Mouse (Mus musculus) heart, postnatal 25 days (tissue): ENCODE results near the gene Zfp2. TPM values are rescaled to one million over a fixed set of nuclear protein-coding genes. Genes with fewer than 3 reads are reported as not detected.

Experiments
- DNase-seq: peaks from one replicate; pipeline ENCODE4 v3.0.0; 2022; ENCODE audit warnings: low spot score
- intact Hi-C: fragments of 180-260 bp; cut with DNase I; formaldehyde crosslinking; loops from one replicate; pipeline ENCODE4 v1.15.1; 2025
- total RNA-seq, 2 experiments: library from RNA; stranded (reverse); gene quantifications; 2 replicates each; pipeline ENCODE4 v1.2.3; 2021

Zfp2 gene
- 1 to 10 TPM; 3.3 to 3.7 TPM for total RNA-seq

GRCm38 (mm10) chr11:50915671-50916320 lies at the start of gene Zfp2:
Gene Zfp2 (minus strand): TSS chr11:50916165.
- peak; percentile 82 for DNase-seq
- intact Hi-C loops: loop anchor here (2.0 to 5.0 kb wide), 3 partner anchors 15 to 73 kb away; partner anchors contain the start of genes Zfp354b and Zfp879

DNA sequence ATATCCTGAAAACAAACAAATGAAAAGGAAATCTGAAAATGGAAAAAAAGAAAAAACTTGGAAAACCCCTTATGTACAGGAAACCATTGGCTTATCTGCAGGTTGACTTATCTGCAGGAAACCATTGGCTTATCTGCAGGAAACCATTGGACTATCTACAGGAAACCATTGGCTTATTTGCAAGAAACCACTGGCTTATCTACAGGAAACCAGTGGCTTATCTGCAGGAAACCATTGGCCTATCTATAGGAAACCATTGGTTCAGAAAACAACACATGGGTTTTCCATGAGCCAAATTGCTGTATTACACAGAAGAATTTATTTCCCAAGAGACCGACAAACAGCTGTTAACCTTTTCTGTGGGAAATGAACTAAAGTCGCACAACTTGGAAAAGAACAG lies 48.9 kb upstream of the Zfp2 start:
- no peak for DNase-seq
- intact Hi-C loops: no loop called here

GRCm38 (mm10) chr11:50953665-50954064 lies 37.7 kb upstream of the Zfp2 start, which contains the start of gene Prop1:
Gene Prop1 (minus strand): TSS chr11:50953765.
- no peak for DNase-seq
- intact Hi-C loops: no loop called here

GRCm38 (mm10) chr11:50952290-50952689 lies 36.3 kb upstream of the Zfp2 start:
- intact Hi-C loops: no loop called here
- no peak for DNase-seq

GRCm38 (mm10) chr11:50943506-50943905 lies 27.5 kb upstream of the Zfp2 start, which contains the start of gene 4933414I15Rik:
Gene 4933414I15Rik (minus strand): TSS chr11:50943765.
- intact Hi-C loops: loop anchor here (10.0 kb wide), 2 partner anchors 321 to 591 kb away; partner anchors contain the start of genes BC049762 and Clk4
- no peak for DNase-seq

- intact Hi-C loops: loop anchor here (10.0 kb wide), 2 partner anchors 322 to 592 kb away; partner anchors contain the start of genes BC049762 and Clk4
- no peak for DNase-seq
These were observed 26.4 kb upstream of the Zfp2 start for GRCm38 (mm10) chr11:50942386-50942785.

GRCm38 (mm10) chr11:50939621-50940366 lies 23.8 kb upstream of the Zfp2 start:
- DNase-seq: no peak
- intact Hi-C loops: loop anchor here (1.0 to 10.0 kb wide), 3 partner anchors 94 to 595 kb away; partner anchors contain the start of genes BC049762 and Clk4

DNA sequence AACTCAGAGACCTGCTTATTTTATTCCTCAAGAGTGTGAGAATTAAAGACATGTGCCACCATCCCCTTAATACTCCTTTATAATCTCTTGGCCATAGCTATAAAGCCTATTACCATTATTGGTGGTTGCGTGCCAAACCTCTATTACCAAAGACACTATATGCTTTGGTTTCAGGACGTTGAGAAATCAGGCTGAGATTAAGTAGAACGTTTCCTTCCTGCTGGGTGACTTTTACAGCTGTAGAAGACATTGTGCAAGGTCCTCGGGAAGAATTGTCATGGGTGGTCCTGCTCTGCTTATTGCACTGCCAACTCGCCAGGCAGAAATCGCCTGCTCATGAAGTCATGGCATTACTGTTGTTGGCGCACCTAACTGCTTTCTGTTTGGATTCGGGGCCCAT lies 22.5 kb upstream of the Zfp2 start:
- intact Hi-C loops: no loop called here
- DNase-seq: no peak

DNA sequence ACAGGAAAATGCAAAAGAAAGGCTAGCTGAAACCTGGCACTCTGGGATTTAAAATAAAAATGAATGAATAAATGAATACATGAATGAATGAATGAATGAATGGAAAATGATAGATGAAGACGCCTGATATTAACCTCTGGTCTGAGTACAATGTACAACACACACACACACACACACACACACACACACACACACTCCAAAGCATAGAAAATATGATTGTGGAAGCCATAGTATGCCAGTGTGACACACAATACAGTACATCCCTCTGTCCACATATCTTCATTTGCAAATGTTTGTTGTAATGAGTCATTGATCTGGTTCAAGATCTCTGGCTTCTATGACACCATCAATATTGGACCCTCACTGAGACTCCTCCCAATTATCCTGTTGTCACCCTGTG lies 16.1 kb upstream of the Zfp2 start:
- DNase-seq: no peak
- intact Hi-C loops: loop anchor here (2.0 to 5.0 kb wide), 3 partner anchors 45 to 125 kb away; partner anchors contain the start of genes Zfp354c and Zfp454

DNA sequence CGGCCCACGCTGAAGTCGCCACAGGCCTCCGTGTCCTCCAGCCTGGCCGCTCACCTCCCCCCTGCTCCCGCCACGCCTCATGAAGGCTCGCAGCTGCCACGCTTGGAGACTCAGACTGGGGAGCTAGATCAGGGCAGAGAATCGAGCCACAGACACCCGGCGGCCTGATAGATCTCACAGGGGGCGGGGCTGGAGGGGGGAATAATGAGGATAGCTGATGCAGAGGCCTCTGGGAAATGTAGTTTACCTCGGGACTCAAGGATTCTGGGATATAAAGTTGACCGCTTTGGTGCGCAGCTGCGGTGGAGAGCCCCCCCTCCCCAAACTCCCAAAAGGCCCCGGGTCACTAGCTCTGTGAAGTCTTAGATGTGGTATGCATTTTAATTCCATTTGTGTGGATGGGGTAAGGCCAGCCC lies 15.5 kb upstream of the Zfp2 start, which contains the start of gene Zfp354b:
Gene Zfp354b (minus strand): TSS at position 183 of the 416 bp plus-strand sequence.
- intact Hi-C loops: loop anchor here (2.0 to 5.0 kb wide), 3 partner anchors 15 to 104 kb away; partner anchors contain the start of genes Zfp2, Zfp354c and Zfp454
- peak; percentile 59 for DNase-seq

DNA sequence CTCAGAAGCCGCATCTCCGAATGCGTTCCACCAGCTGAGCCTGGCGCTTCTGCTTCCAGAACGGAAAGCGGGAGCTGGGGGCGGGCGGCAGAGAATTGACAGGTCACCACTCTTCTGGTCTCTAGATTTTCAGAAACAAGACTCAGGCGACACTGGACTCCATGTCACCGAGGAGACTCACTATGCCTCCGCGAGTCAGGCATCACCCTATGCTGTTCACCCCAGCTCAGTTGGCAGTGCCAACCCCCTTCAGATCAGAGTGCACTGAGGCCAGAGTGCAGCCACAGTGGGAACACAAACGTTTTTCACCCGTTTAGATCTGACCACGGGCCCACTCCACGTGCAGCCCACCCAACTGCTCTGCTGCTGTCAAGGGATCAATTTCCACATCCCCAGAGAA lies 15.1 kb upstream of the Zfp2 start:
- no peak for DNase-seq
- intact Hi-C loops: loop anchor here (2.0 to 5.0 kb wide), 3 partner anchors 14 to 104 kb away; partner anchors contain the start of genes Zfp2, Zfp354c and Zfp454

DNA sequence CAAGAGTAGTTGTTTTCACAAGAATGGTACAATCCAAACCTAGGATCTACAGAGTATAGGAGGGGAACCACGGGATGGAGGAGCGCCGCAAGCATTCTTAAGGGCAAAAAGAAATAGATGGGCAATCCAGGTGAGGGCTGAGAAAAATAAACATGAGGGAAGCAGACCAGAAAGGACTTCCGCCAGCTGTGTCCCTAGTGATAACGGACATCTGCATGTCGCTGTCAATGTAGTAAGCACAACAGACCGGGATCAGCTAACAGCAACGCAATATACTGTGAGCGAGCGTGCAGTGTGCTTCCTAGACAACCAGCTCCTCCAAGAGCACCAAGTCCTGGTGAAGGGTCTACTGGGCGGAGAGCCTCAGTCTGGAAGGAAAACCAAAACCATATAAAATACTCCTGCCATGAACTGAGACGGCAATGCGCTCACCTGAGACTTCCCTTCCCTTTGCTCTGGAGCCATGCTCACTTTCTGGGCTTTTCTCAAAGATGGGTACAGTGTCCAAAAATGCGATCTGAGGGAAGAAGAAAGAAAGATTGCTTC lies 14.6 kb upstream of the Zfp2 start:
- intact Hi-C loops: loop anchor here (2.0 to 5.0 kb wide), 3 partner anchors 14 to 103 kb away; partner anchors contain the start of genes Zfp2, Zfp354c and Zfp454

GRCm38 (mm10) chr11:50914461-50914860 lies 1.5 kb downstream of the Zfp2 start:
- no peak for DNase-seq
- intact Hi-C loops: loop anchor here (2.0 kb wide), 1 partner anchor 26 kb away; no protein-coding TSS in a partner anchor

More for the DNA sequence above, 14.6 kb upstream of the Zfp2 start:
- DNase-seq: no peak

GRCm38 (mm10) chr11:50913301-50913700 lies 2.7 kb downstream of the Zfp2 start:
- DNase-seq: no peak

GRCm38 (mm10) chr11:50908136-50908535 lies 7.8 kb downstream of the Zfp2 start:
- no peak for DNase-seq
- intact Hi-C loops: no loop called here

More at GRCm38 (mm10) chr11:50913301-50913700, 2.7 kb downstream of the Zfp2 start:
- intact Hi-C loops: no loop called here

GRCm38 (mm10) chr11:50897359-50897758 lies 18.6 kb downstream of the Zfp2 start:
- DNase-seq: no peak
- intact Hi-C loops: no loop called here

DNA sequence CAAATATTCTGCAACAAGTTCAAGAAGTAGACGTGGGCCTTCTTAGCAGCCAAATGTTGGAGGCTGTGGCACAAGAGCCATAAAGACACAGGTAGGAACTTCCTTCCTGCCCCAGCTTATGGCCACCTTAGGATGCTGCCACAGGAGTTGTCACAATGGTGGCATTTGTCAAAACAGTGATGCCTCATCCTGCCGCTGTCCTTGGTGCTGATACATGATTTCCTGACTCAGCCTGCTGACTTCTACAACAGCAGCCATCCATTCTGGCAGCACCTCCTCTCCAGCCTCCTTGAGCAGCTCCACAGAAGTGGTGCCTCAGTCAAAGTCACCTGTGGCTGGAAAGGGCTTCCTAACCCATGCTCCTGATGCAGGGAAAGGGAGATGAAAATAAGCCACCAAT lies 23.5 kb downstream of the Zfp2 start:
- DNase-seq: no peak
- intact Hi-C loops: no loop called here

GRCm38 (mm10) chr11:50887390-50888128 lies 28.4 kb downstream of the Zfp2 start, which contains the start of gene Zfp454:
Gene Zfp454 (minus strand): TSS chr11:50887651.
- DNase-seq: peak; percentile 83
- intact Hi-C loops: loop anchor here (2.0 to 5.0 kb wide), 2 partner anchors 27 to 45 kb away; partner anchors contain the start of gene Zfp354b

- intact Hi-C loops: loop anchor here (5.0 kb wide), 1 partner anchor 45 kb away; the partner anchor contains the start of gene Zfp354b
- DNase-seq: no peak
These were observed 29.1 kb downstream of the Zfp2 start for GRCm38 (mm10) chr11:50886933-50887293.
